Mouse (Mus musculus): ENCODE measurements around the gene Lin7b.

GRCm38 (mm10) chr7:45408351-45408750, 38.0 kb upstream of the Lin7b start:
- TF ChIP-seq POLR2A (IDR thresholded peaks at IDR 0.05; ENCODE audit: borderline replicate concordance, control insufficient read depth, low read depth, low read length) (no peak), CTCF (IDR thresholded peaks at IDR 0.05; ENCODE audit: control insufficient read depth, insufficient read depth, low read length) (no peak)

Measured in bone marrow, adult 2 months (tissue).